Comparison of ENCODE assay signal across 8 mouse cellular contexts in genomic region chr9:63702502-63703013, GRCm38 (mm10). TPM values are rescaled to one million over a fixed set of nuclear protein-coding genes. Genes with fewer than 3 reads are reported as not detected.
DNase-seq lines count a peak whose midpoint lies in the region; ATAC-seq and TF ChIP-seq lines count a peak whose summit lies in the region.

No protein-coding gene starts in this region.

- DNase-seq in layer of hippocampus, adult 9-11 months = peak; percentile 55
- no peak for DNase-seq in layer of hippocampus, postnatal 14 days (ENCODE audit: low spot score in 2 of 2)
- no peak for DNase-seq in Patski (ENCODE audit: low read depth, low spot score)
- DNase-seq in embryonic facial prominence, embryonic 14.5 days (ENCODE audit: low spot score) = peak; percentile 94
- DNase-seq in kidney, postnatal 14 days = peak; percentile 54
- DNase-seq in urinary bladder, postnatal 10 days (ENCODE audit: low spot score) = no peak
- DNase-seq in cerebellum, adult 8-10 months = no peak
- no peak for DNase-seq in spleen, postnatal 36 days (ENCODE audit: low spot score in 2 of 2)

- CTCF ChIA-PET in Patski (lab: Charles Lee) = interaction anchor here (1.5 to 2.0 kb wide), 3 partner anchors 37 to 45 kb away, joined by 4 to 5 read pairs (median 5); no protein-coding TSS in a partner anchor

- peaks cover 58% of the 10 kb centered on the region for H3K4me1 ChIP-seq in embryonic facial prominence, embryonic 14.5 days (ENCODE audit: control insufficient read depth, insufficient read depth, low read length)

- H3K27ac ChIP-seq in embryonic facial prominence, embryonic 14.5 days (replicated peaks; ENCODE audit: low read depth, low read length) = peak overlapping the region; percentile 61; the same call in 1 of the 2 replicates

- peak; percentile 51 for ATAC-seq in Patski
- ATAC-seq in embryonic facial prominence, embryonic 14.5 days (ENCODE audit: low read depth) = peak; percentile 84

- WGBS in embryonic facial prominence, embryonic 14.5 days = 26% methylated on average over 16 of the region's 16 CpGs

- H3K4me2 ChIP-seq in embryonic facial prominence, embryonic 14.5 days (ENCODE audit: low read depth, low read length) = peak overlapping the region; percentile 35

- POLR2A ChIA-PET in Patski (lab: Charles Lee) = interaction anchor here (0.9 to 1.7 kb wide), 2 partner anchors 14 to 40 kb away, joined by 3 to 6 read pairs; no protein-coding TSS in a partner anchor

- H3K36me3 ChIP-seq in embryonic facial prominence, embryonic 14.5 days (ENCODE audit: control insufficient read depth, insufficient read depth, low read length) = no peaks in the 10 kb centered on the region

- no peaks in the 10 kb centered on the region for H3K9me3 ChIP-seq in embryonic facial prominence, embryonic 14.5 days (ENCODE audit: control insufficient read depth, low read length)

- in situ Hi-C loops in Patski (cut with MboI; ENCODE audit: low pct_unique_long_range_greater_than_20kb) = no loop called here

- H3K9ac ChIP-seq in embryonic facial prominence, embryonic 14.5 days (ENCODE audit: low read depth, low read length) = peak overlapping the region; percentile 6; the same call in 1 of the 2 replicates

- H3K4me3 ChIP-seq in embryonic facial prominence, embryonic 14.5 days (ENCODE audit: low read depth, low read length) = no peak overlapping the region

- H3K27me3 ChIP-seq in Patski = no peaks in the 10 kb centered on the region
- no peaks in the 10 kb centered on the region for H3K27me3 ChIP-seq in embryonic facial prominence, embryonic 14.5 days (replicated peaks; ENCODE audit: control insufficient read depth, insufficient read depth, low read length)

- no peak for TF ChIP-seq CTCF in Patski (IDR thresholded peaks at IDR 0.05)

RNA-seq across cellular contexts. Expression of gene Smad3, which starts 55.2 kb away (rescaled TPM):
- 10 to 100 TPM; 18.9 to 24.3 TPM for total RNA-seq in layer of hippocampus, postnatal 14 days (2021)
- polyA plus RNA-seq in Patski (2021) = 107 TPM
- 17.0 and 19.3 TPM in 2 replicates for polyA plus RNA-seq in embryonic facial prominence, embryonic 14.5 days (2014; fragmentation: Nextera tagmentation; extraction: Ambion mirVana)

Comparison
In these comparisons a context has a peak if more than half of its experiments do, and no peak if none do; other contexts are left out.
1. DNase-seq: peak in layer of hippocampus, adult 9-11 months (single experiment), embryonic facial prominence, embryonic 14.5 days (single experiment) and kidney, postnatal 14 days (single experiment); none in layer of hippocampus, postnatal 14 days (0 of 2), Patski (single experiment), urinary bladder, postnatal 10 days (single experiment), cerebellum, adult 8-10 months (single experiment) and spleen, postnatal 36 days (0 of 2).